Mouse (Mus musculus): ENCODE data around the gene Nutm1. TPM values are rescaled to one million over a fixed set of nuclear protein-coding genes. Genes with fewer than 3 reads are reported as not detected.

Nutm1 gene
- polyA plus RNA-seq, 1 experiment from 2014 or later, result not detected

Other genes starting within 250 kb of the Nutm1 start
- gene Olfr1310, start 246.6 kb downstream of the Nutm1 start, polyA plus RNA-seq (2014; fragmentation: Nextera tagmentation; extraction: Ambion mirVana), result not detected in 2 replicates
- not detected in 2 replicates for gene Olfr1311, start 234.9 kb downstream of the Nutm1 start, polyA plus RNA-seq (2014; fragmentation: Nextera tagmentation; extraction: Ambion mirVana)
- gene Olfr1312, start 209.1 kb downstream of the Nutm1 start, polyA plus RNA-seq (2014; fragmentation: Nextera tagmentation; extraction: Ambion mirVana), result not detected in 2 replicates
- not detected in 2 replicates for gene Olfr1313, start 181.4 kb downstream of the Nutm1 start, polyA plus RNA-seq (2014; fragmentation: Nextera tagmentation; extraction: Ambion mirVana)
- not detected in 2 replicates for gene Olfr1314, start 162.5 kb downstream of the Nutm1 start, polyA plus RNA-seq (2014; fragmentation: Nextera tagmentation; extraction: Ambion mirVana)
- gene Olfr1315-ps1, start 143.9 kb downstream of the Nutm1 start, polyA plus RNA-seq (2014; fragmentation: Nextera tagmentation; extraction: Ambion mirVana), result not detected in 2 replicates
- gene Olfr1316, start 124.3 kb downstream of the Nutm1 start, polyA plus RNA-seq (2014; fragmentation: Nextera tagmentation; extraction: Ambion mirVana), result not detected in 2 replicates
- gene Olfr1317, start 119.0 kb downstream of the Nutm1 start, polyA plus RNA-seq (2014; fragmentation: Nextera tagmentation; extraction: Ambion mirVana), result not detected in 2 replicates
- 0.19 TPM in 1 of 2 replicates, not detected in the other for gene Olfr1318, start 105.1 kb downstream of the Nutm1 start, polyA plus RNA-seq (2014; fragmentation: Nextera tagmentation; extraction: Ambion mirVana)
- gene Lpcat4, start 19.8 kb downstream of the Nutm1 start, polyA plus RNA-seq (2014; fragmentation: Nextera tagmentation; extraction: Ambion mirVana), result 14.6 and 15.0 TPM in 2 replicates
- 346 and 364 TPM in 2 replicates for gene Nop10, start 2.6 kb upstream of the Nutm1 start, polyA plus RNA-seq (2014; fragmentation: Nextera tagmentation; extraction: Ambion mirVana)
- gene Slc12a6, start 6.5 kb upstream of the Nutm1 start, polyA plus RNA-seq (2014; fragmentation: Nextera tagmentation; extraction: Ambion mirVana), result 12.3 and 12.7 TPM in 2 replicates
- not detected in 2 replicates for gene Gm21985, start 7.0 kb upstream of the Nutm1 start, polyA plus RNA-seq (2014; fragmentation: Nextera tagmentation; extraction: Ambion mirVana)
- gene Emc4, start 108.7 kb upstream of the Nutm1 start, polyA plus RNA-seq (2014; fragmentation: Nextera tagmentation; extraction: Ambion mirVana), result 82.2 and 84.8 TPM in 2 replicates
- 38.5 and 47.1 TPM in 2 replicates for gene Katnbl1, start 119.9 kb upstream of the Nutm1 start, polyA plus RNA-seq (2014; fragmentation: Nextera tagmentation; extraction: Ambion mirVana)
- 19.9 and 20.2 TPM in 2 replicates for gene Emc7, start 195.7 kb upstream of the Nutm1 start, polyA plus RNA-seq (2014; fragmentation: Nextera tagmentation; extraction: Ambion mirVana)
- gene Chrm5, start 221.5 kb upstream of the Nutm1 start, polyA plus RNA-seq (2014; fragmentation: Nextera tagmentation; extraction: Ambion mirVana), result not detected in 2 replicates
- gene Aven, start 233.7 kb upstream of the Nutm1 start, polyA plus RNA-seq (2014; fragmentation: Nextera tagmentation; extraction: Ambion mirVana), result 13.6 and 14.1 TPM in 2 replicates

All from liver, embryonic 11.5 days (tissue).